Mouse (Mus musculus): ENCODE results near the gene Golgb1. TPM values are rescaled to one million over a fixed set of nuclear protein-coding genes. Genes with fewer than 3 reads are reported as not detected.
"Not testable (repeated sequence)": the region's sequence is repeated elsewhere in the genome, so short reads cannot be mapped to it uniquely, and the experiment has no call there.

Gene Golgb1
- 88.6 and 92.5 TPM in 2 replicates for polyA plus RNA-seq (2014; fragmentation: Nextera tagmentation; extraction: Ambion mirVana)

DNA sequence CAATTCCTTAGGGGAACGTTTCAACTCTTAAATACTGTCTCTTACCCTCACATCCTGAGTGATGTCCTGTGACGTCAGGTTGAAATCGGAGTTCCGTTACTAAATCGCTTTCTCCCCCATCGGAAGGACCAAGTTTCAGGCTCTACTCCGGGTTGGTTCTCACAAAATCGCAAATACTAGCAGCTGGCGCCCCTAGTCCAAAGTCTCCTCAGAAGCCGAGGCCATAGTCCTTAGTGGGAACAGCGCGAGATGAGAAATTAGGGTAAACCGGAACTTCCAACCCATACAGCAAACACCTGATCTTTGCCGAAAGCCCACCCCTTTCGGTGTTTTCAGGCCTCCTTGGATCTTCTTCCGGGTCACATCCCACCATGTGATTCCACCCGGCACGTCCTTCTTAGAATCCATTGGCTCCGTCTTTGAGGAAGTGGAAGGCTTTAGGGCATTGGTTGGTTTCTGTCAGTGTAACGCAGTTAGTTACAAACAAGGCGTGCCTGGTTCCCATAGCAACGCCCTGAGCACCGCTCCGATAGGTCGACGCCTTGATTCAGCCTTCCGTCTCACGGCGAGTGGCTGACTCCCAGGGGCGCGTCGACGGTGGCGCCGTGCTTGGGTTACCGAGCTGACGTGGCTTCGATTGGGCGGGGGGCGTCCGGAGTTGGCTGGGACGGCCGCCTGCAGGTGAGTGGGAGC, at the start of gene Golgb1, which contains the start of gene Eaf2:
Gene Golgb1, plus strand, starts transcription at position 558 of the 693 bp plus-strand sequence.
Gene Eaf2, minus strand, starts transcription at position 421 of the 693 bp plus-strand sequence.
- Histone ChIP-seq H3K4me2 (ENCODE audit: low read length) (peak within 1 kb of the TSS; percentile 76), H3K27ac (replicated peaks; ENCODE audit: low read depth, low read length) (peak within 1 kb of the TSS; percentile 79), H3K9me3 (ENCODE audit: control insufficient read depth, low read length) (no peaks in the 10 kb centered on the region), H3K4me3 (replicated peaks; ENCODE audit: low read depth, low read length) (peak within 1 kb of the TSS; percentile 76), H3K36me3 (ENCODE audit: control insufficient read depth, insufficient read depth, low read length) (peaks cover 15% of the 10 kb centered on the region), H3K9ac (replicated peaks; ENCODE audit: low read length) (peak within 1 kb of the TSS; percentile 79), H3K27me3 (ENCODE audit: control insufficient read depth, insufficient read depth, low read length) (no peaks in the 10 kb centered on the region), H3K4me1 (ENCODE audit: control insufficient read depth, insufficient read depth, low read length) (peaks cover 19% of the 10 kb centered on the region)
- WGBS: under 1% methylated on average over 43 of the region's 43 CpGs
- ATAC-seq (ENCODE audit: low FRiP score, low TSS enrichment) (peak; percentile 100), DNase-seq (peak; percentile 99)

DNA sequence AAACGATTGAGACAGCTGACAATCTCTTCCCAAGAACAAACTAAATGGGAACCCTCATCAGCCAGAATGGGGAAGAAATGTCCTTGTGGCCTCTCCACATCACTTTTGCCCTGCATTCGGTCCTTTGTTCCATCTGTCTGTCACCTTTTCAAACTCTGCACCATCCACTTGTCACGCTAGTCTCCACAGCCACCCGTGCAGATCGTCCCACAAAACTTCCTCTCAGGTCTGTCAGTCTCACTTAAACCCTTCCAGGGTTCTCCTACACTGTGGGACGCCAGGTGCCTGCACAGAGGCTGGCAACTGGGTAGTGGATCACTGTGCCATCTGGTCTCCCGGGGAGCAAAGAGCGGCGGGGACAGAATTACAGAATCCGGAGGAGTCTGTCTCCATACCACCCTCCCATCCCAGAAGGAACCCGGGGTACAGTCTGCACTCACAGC, 47.3 kb upstream of the Golgb1 start:
- DNase-seq: no peak

DNA sequence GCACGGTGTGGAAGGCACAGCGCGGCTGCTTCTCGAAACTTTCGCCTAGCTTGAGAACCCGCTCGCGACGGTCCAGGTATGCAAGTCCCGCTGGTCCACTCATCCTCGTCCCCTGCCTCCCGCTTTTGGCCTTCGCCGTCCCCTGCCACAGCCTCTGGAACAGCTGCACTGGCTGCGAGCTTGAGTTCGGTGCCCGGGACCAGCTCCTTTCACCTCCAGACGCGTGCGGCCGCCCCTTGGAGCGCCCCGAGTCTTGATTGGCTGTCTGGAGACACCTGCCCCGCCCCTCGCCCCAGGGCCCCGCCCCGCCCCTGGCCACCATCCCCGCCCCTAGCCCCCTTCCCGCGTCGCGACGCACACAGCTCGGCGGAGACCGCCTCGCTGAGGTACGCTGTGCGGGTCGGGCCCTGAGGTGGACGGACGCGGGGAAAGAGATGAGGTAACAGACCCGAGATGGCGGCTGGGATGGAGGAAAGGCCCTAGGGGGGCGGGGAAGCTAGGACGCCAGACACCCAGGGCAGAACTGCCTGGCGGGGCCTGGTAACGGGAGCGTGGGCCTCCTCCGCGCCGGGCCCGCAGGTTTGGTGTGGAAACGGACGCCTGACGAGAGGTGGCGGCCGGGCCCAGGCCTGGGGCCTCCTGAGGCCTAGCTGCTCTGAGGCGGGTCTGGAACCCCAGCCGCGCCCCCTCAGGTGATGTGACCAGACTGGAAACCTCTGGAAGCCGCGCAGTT, 46.7 kb upstream of the Golgb1 start, which contains the start of gene Iqcb1:
Gene Iqcb1, plus strand, starts transcription at position 332 of the 733 bp plus-strand sequence.
- WGBS: under 1% methylated on average over 64 of the region's 64 CpGs

More for the DNA sequence above, 47.3 kb upstream of the Golgb1 start:
- Histone ChIP-seq H3K36me3 (ENCODE audit: control insufficient read depth, insufficient read depth, low read length) (0 out of 2 replicates have a peak, but pooled peaks cover 2% of the 10 kb centered on the region), H3K4me1 (ENCODE audit: control insufficient read depth, insufficient read depth, low read length) (peaks cover 10% of the 10 kb centered on the region; the same call in 1 of the 2 replicates), H3K27ac (replicated peaks; ENCODE audit: low read depth, low read length) (no peak overlapping the region), H3K4me3 (replicated peaks; ENCODE audit: low read depth, low read length) (peak overlapping the region; percentile 84), H3K4me2 (ENCODE audit: low read length) (peak overlapping the region; percentile 72), H3K9ac (replicated peaks; ENCODE audit: low read length) (no peak overlapping the region; the same call in 1 of the 2 replicates), H3K27me3 (ENCODE audit: control insufficient read depth, insufficient read depth, low read length) (no peaks in the 10 kb centered on the region), H3K9me3 (ENCODE audit: control insufficient read depth, low read length) (no peaks in the 10 kb centered on the region)
- 5% methylated on average over 11 of the region's 11 CpGs for WGBS
- no peak for ATAC-seq (ENCODE audit: low FRiP score, low TSS enrichment)

GRCm38 (mm10) chr16:36828820-36829219, 46.1 kb upstream of the Golgb1 start:
- Histone ChIP-seq H3K27me3 (ENCODE audit: control insufficient read depth, insufficient read depth, low read length) (no peaks in the 10 kb centered on the region), H3K9me3 (ENCODE audit: control insufficient read depth, low read length) (no peaks in the 10 kb centered on the region), H3K4me1 (ENCODE audit: control insufficient read depth, insufficient read depth, low read length) (peaks cover 10% of the 10 kb centered on the region; the same call in 1 of the 2 replicates), H3K27ac (replicated peaks; ENCODE audit: low read depth, low read length) (no peak overlapping the region), H3K4me3 (replicated peaks; ENCODE audit: low read depth, low read length) (peak overlapping the region; percentile 84), H3K36me3 (ENCODE audit: control insufficient read depth, insufficient read depth, low read length) (0 out of 2 replicates have a peak, but pooled peaks cover 2% of the 10 kb centered on the region), H3K9ac (replicated peaks; ENCODE audit: low read length) (peak overlapping the region; percentile 90), H3K4me2 (ENCODE audit: low read length) (peak overlapping the region; percentile 72)
- DNase-seq: peak; percentile 49
- ATAC-seq (ENCODE audit: low FRiP score, low TSS enrichment): peak; percentile 46
- 3% methylated on average over 11 of the region's 11 CpGs for WGBS

More for the DNA sequence above, 46.7 kb upstream of the Golgb1 start, which contains the start of gene Iqcb1:
- peak within 1 kb of the TSS; percentile 72 for H3K4me2 ChIP-seq (ENCODE audit: low read length)
- peak within 1 kb of the TSS; percentile 84 for H3K4me3 ChIP-seq (replicated peaks; ENCODE audit: low read depth, low read length)
- DNase-seq (peak; percentile 93), ATAC-seq (ENCODE audit: low FRiP score, low TSS enrichment) (peak; percentile 98)
- no peaks in the 10 kb centered on the region for H3K9me3 ChIP-seq (ENCODE audit: control insufficient read depth, low read length)
- 0 out of 2 replicates have a peak, but pooled peaks cover 2% of the 10 kb centered on the region for H3K36me3 ChIP-seq (ENCODE audit: control insufficient read depth, insufficient read depth, low read length)
- H3K9ac ChIP-seq (replicated peaks; ENCODE audit: low read length): peak within 1 kb of the TSS; percentile 90
- peak within 1 kb of the TSS; percentile 79 for H3K27ac ChIP-seq (replicated peaks; ENCODE audit: low read depth, low read length)
- peaks cover 10% of the 10 kb centered on the region; the same call in 1 of the 2 replicates for H3K4me1 ChIP-seq (ENCODE audit: control insufficient read depth, insufficient read depth, low read length)
- no peaks in the 10 kb centered on the region for H3K27me3 ChIP-seq (ENCODE audit: control insufficient read depth, insufficient read depth, low read length)

GRCm38 (mm10) chr16:36846894-36847293, 28.0 kb upstream of the Golgb1 start:
- H3K4me3 ChIP-seq (replicated peaks; ENCODE audit: low read depth, low read length); ATAC-seq (ENCODE audit: low FRiP score, low TSS enrichment); H3K9ac ChIP-seq (replicated peaks; ENCODE audit: low read length); H3K27ac ChIP-seq (replicated peaks; ENCODE audit: low read depth, low read length); H3K9me3 ChIP-seq (ENCODE audit: control insufficient read depth, low read length); DNase-seq; H3K4me2 ChIP-seq (ENCODE audit: low read length); H3K27me3 ChIP-seq (ENCODE audit: control insufficient read depth, insufficient read depth, low read length); H3K4me1 ChIP-seq (ENCODE audit: control insufficient read depth, insufficient read depth, low read length): not testable (repeated sequence)
- H3K36me3 ChIP-seq (ENCODE audit: control insufficient read depth, insufficient read depth, low read length): peaks cover 42% of the 10 kb centered on the region
- 95% methylated on average over 1 of the region's 1 CpGs for WGBS

DNA sequence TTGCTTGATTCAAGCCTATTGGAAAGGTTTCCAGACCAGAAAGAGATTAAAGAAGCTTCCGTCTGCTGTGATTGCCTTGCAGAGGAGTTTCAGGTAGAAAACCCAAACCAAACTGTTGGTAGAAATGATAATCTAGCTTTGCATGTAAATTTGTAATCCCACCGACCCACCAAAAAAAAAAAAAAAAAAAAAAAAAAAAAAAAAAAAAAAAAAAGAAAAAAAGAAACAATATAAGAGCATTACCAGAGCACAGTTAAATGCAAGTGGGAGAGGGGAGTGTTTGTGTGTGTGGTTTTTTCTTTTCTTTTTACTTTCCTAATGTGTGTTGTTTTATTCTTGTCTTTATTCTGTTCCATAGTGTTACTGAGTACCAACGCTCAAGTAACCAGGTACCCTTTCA, 23.7 kb upstream of the Golgb1 start:
- no peak overlapping the region for H3K9ac ChIP-seq (replicated peaks; ENCODE audit: low read length)
- no peak overlapping the region for H3K4me3 ChIP-seq (replicated peaks; ENCODE audit: low read depth, low read length)
- peaks cover 42% of the 10 kb centered on the region for H3K36me3 ChIP-seq (ENCODE audit: control insufficient read depth, insufficient read depth, low read length)
- ATAC-seq (ENCODE audit: low FRiP score, low TSS enrichment) (no peak), DNase-seq (no peak)
- 87% methylated on average over 3 of the region's 3 CpGs for WGBS
- no peak overlapping the region for H3K27ac ChIP-seq (replicated peaks; ENCODE audit: low read depth, low read length)
- no peaks in the 10 kb centered on the region for H3K4me1 ChIP-seq (ENCODE audit: control insufficient read depth, insufficient read depth, low read length)
- no peaks in the 10 kb centered on the region for H3K27me3 ChIP-seq (ENCODE audit: control insufficient read depth, insufficient read depth, low read length)
- H3K9me3 ChIP-seq (ENCODE audit: control insufficient read depth, low read length): no peaks in the 10 kb centered on the region
- no peak overlapping the region for H3K4me2 ChIP-seq (ENCODE audit: low read length)

DNA sequence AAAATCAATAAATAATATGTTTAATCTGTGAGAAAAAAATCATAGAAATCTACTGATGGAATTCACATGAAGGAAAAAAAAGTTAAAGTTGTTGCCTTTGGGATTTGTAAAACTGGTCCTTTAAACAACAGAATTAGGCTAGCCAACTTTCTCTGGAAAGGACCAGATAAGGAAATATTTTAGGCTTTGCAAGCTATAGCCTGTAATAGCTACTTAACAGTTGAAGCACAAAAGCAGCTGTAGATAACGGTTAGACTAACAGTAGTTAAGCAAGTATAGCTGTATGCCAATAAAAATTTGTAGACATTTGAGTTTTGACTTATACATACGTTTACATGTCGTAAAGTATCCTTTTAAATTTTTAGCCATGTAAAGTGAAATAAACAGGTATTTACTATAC, 11.4 kb upstream of the Golgb1 start:
- Histone ChIP-seq H3K27ac (replicated peaks; ENCODE audit: low read depth, low read length) (no peak overlapping the region), H3K4me1 (ENCODE audit: control insufficient read depth, insufficient read depth, low read length) (no peaks in the 10 kb centered on the region), H3K9me3 (ENCODE audit: control insufficient read depth, low read length) (no peaks in the 10 kb centered on the region), H3K27me3 (ENCODE audit: control insufficient read depth, insufficient read depth, low read length) (no peaks in the 10 kb centered on the region), H3K4me3 (replicated peaks; ENCODE audit: low read depth, low read length) (no peak overlapping the region), H3K4me2 (ENCODE audit: low read length) (no peak overlapping the region), H3K36me3 (ENCODE audit: control insufficient read depth, insufficient read depth, low read length) (peaks cover 59% of the 10 kb centered on the region), H3K9ac (replicated peaks; ENCODE audit: low read length) (no peak overlapping the region)
- 96% methylated on average over 3 of the region's 3 CpGs for WGBS
- DNase-seq (no peak), ATAC-seq (ENCODE audit: low FRiP score, low TSS enrichment) (no peak)

DNA sequence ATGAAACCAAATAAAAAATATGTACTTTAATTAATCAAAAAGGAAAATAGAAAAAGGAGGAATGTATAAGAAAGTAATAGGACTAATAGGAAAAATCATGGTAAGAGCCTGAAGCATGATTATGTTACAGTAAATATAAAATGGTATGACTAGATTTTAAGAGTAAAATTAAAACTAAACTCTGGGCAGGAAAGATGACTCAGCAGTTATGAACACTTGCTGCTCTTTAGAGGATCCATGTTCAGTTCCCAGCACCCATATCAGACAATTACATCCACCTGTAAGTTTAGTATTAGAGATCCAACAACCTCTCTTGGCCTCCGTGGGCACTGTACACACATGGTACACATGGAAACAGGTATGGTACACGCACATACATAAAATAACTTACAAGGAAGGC, 5.5 kb upstream of the Golgb1 start:
- no peak for ATAC-seq (ENCODE audit: low FRiP score, low TSS enrichment)
- 96% methylated on average over 2 of the region's 2 CpGs for WGBS
- Histone ChIP-seq H3K27me3 (ENCODE audit: control insufficient read depth, insufficient read depth, low read length) (no peaks in the 10 kb centered on the region), H3K4me1 (ENCODE audit: control insufficient read depth, insufficient read depth, low read length) (peaks cover 5% of the 10 kb centered on the region), H3K9ac (replicated peaks; ENCODE audit: low read length) (no peak overlapping the region), H3K27ac (replicated peaks; ENCODE audit: low read depth, low read length) (no peak overlapping the region), H3K9me3 (ENCODE audit: control insufficient read depth, low read length) (no peaks in the 10 kb centered on the region), H3K36me3 (ENCODE audit: control insufficient read depth, insufficient read depth, low read length) (peaks cover 53% of the 10 kb centered on the region), H3K4me3 (replicated peaks; ENCODE audit: low read depth, low read length) (no peak overlapping the region), H3K4me2 (ENCODE audit: low read length) (no peak overlapping the region)
- DNase-seq: no peak

Measured in midbrain, embryonic 14.5 days (tissue).